ENCODE assay signal across 8 mouse cellular contexts in the genomic region with DNA sequence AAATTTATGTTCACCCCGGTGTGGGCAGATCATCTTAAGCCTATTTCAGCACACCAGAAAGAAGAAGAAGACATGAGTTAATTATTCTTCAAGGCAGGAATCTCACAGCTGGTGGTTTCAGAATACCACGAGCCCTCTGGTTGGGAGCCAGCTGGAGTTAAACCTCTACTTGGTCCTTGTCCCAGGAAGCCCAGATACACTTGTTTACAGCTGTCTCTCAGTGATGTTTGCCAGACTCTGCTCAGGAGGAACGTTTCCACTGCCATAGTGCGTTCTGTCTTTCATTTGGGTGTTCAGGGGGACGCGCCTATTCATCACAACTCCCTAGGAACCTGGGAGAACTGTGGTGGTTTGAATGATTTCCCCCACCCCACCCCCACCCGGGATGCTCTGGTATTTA. TPM values are rescaled to one million over a fixed set of nuclear protein-coding genes. Genes with fewer than 3 reads are reported as not detected.
DNase-seq lines count a peak whose midpoint lies in the region; ATAC-seq lines count a peak whose summit lies in the region.

No protein-coding gene starts in this region.

- no peak overlapping the region for H3K27ac ChIP-seq in heart, embryonic 11.5 days (ENCODE audit: low read depth, low read length)
- peak overlapping the region; percentile 75 for H3K27ac ChIP-seq in heart, embryonic 13.5 days (replicated peaks)
- H3K27ac ChIP-seq in liver, embryonic 12.5 days = no peak overlapping the region

- H3K36me3 ChIP-seq in heart, embryonic 11.5 days (ENCODE audit: control insufficient read depth, insufficient read depth, low read length) = no peaks in the 10 kb centered on the region
- peaks cover 10% of the 10 kb centered on the region; the same call in 1 of the 2 replicates for H3K36me3 ChIP-seq in heart, embryonic 13.5 days
- no peaks in the 10 kb centered on the region for H3K36me3 ChIP-seq in liver, embryonic 12.5 days

- H3K4me2 ChIP-seq in heart, embryonic 11.5 days = no peak overlapping the region
- peak overlapping the region; percentile 11 for H3K4me2 ChIP-seq in heart, embryonic 13.5 days
- no peak overlapping the region for H3K4me2 ChIP-seq in liver, embryonic 12.5 days

- no peaks in the 10 kb centered on the region for H3K9me3 ChIP-seq in heart, embryonic 11.5 days (replicated peaks; ENCODE audit: control insufficient read depth, low read length)
- 0 out of 2 replicates have a peak, but pooled peaks cover 4% of the 10 kb centered on the region for H3K9me3 ChIP-seq in heart, embryonic 13.5 days
- no peaks in the 10 kb centered on the region for H3K9me3 ChIP-seq in liver, embryonic 12.5 days (replicated peaks)

- H3K27me3 ChIP-seq in heart, embryonic 11.5 days (ENCODE audit: control insufficient read depth, insufficient read depth, low read length) = no peaks in the 10 kb centered on the region
- H3K27me3 ChIP-seq in heart, embryonic 13.5 days (replicated peaks) = no peaks in the 10 kb centered on the region
- H3K27me3 ChIP-seq in liver, embryonic 12.5 days (replicated peaks) = no peaks in the 10 kb centered on the region; the same call in 1 of the 2 replicates

- no peak overlapping the region for H3K4me3 ChIP-seq in heart, embryonic 11.5 days (ENCODE audit: low read depth, low read length)
- H3K4me3 ChIP-seq in heart, embryonic 13.5 days = no peak overlapping the region
- no peak overlapping the region for H3K4me3 ChIP-seq in liver, embryonic 12.5 days

- peak; percentile 98 for DNase-seq in heart, adult 11 months
- peak; percentile 77 for DNase-seq in NIH3T3 (ENCODE audit: low read depth)
- DNase-seq in layer of hippocampus, adult 9-11 months = peak; percentile 45
- peak; percentile 71 to 76 for DNase-seq in urinary bladder, postnatal 4 days (ENCODE audit: low spot score in 2 of 2)
- DNase-seq in adrenal gland, postnatal 10 days = no peak

- no peak overlapping the region for H3K9ac ChIP-seq in heart, embryonic 11.5 days (ENCODE audit: low read depth, low read length)
- H3K9ac ChIP-seq in heart, embryonic 13.5 days = no peak overlapping the region
- H3K9ac ChIP-seq in liver, embryonic 12.5 days = no peak overlapping the region

- WGBS in heart, embryonic 11.5 days (ENCODE audit: insufficient replicate concordance) = 22% methylated on average over 7 of the region's 7 CpGs
- 14% methylated on average over 7 of the region's 7 CpGs for WGBS in heart, embryonic 13.5 days
- 16% methylated on average over 7 of the region's 7 CpGs for WGBS in liver, embryonic 12.5 days (ENCODE audit: insufficient replicate concordance)

- ATAC-seq in heart, embryonic 11.5 days (replicated peaks; ENCODE audit: insufficient number of reproducible peaks, low FRiP score, low TSS enrichment) = no peak
- ATAC-seq in heart, embryonic 13.5 days (ENCODE audit: extremely low read depth, insufficient number of reproducible peaks, low FRiP score, low TSS enrichment) = 0 out of 2 replicates have a peak, but pooled peaks have one; percentile 10
- no peak for ATAC-seq in liver, embryonic 12.5 days

- H3K4me1 ChIP-seq in heart, embryonic 11.5 days (ENCODE audit: control insufficient read depth, insufficient read depth, low read length) = peaks cover 13% of the 10 kb centered on the region
- H3K4me1 ChIP-seq in heart, embryonic 13.5 days = peaks cover 51% of the 10 kb centered on the region
- H3K4me1 ChIP-seq in liver, embryonic 12.5 days = peaks cover 5% of the 10 kb centered on the region; the same call in 1 of the 2 replicates

RNA-seq across cellular contexts. Expression of a gene that starts 24.0 kb away (rescaled TPM):
- polyA plus RNA-seq in heart, embryonic 11.5 days (2014; fragmentation: Nextera tagmentation; extraction: Ambion mirVana) = 38.7 TPM in 2 replicates
- 52.9 and 65.4 TPM in 2 replicates for polyA plus RNA-seq in heart, embryonic 13.5 days (2015; fragmentation: Nextera tagmentation; extraction: Ambion mirVana)
- total RNA-seq in adrenal gland, postnatal 10 days (2021) = 10 to 100 TPM; 76.1 to 89.5 TPM
- polyA plus RNA-seq in liver, embryonic 12.5 days (2016; fragmentation: Nextera tagmentation; extraction: Ambion mirVana) = 0.75 and 2.1 TPM in 2 replicates

Comparison
In these comparisons a context has a peak if more than half of its experiments do, and no peak if none do; other contexts are left out.
1. RNA of a gene that starts 24.0 kb away (polyA plus RNA-seq): 52.9 to 65.4 TPM in heart, embryonic 13.5 days and 38.7 TPM in heart, embryonic 11.5 days; 0.75 to 2.1 TPM in liver, embryonic 12.5 days; every median in the first group is over 10 times any median in the second.